Mouse (Mus musculus): ENCODE measurements around the gene Slc25a34.

DNA sequence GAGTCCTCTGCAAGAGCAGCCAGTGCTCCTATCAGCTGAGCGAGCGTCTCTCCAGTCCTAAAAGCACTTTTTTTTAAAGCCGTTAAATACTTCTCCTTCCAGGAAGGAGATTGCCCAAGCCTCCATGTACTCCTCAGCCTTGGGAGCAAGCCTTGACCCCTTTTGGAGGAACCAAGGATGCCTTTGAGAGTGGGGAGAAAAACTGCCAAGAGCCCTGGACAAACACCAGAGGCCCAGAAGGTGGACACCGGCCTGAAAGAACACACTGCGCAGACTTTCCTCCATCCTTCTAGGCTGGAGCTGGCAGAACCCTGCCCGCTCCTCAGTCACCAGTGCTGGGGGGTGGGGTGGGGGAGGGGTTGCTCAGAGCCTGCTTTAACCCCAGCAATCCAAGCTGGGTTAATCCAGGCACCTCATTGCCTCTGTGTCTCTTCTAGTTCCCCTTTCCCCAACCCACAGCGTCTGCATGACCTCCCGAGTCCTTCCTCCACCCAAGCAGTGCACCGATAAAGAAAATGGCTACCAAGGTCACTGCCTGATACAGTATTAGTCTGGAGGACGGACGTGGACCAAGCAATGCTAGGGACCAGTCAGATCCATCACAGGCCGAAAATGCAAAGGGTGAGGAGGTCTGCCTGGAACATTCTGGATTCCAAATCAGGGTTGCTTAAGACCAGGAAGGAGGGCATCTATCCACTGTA lies 32.4 kb upstream of the Slc25a34 start:
- TF ChIP-seq POLR2A (IDR thresholded peaks at IDR 0.05; ENCODE audit: insufficient read length, low read depth) (no peak), TCF3 (IDR thresholded peaks at IDR 0.05; ENCODE audit: insufficient read length, low read depth) (no peak), MYOG (IDR thresholded peaks at IDR 0.05; ENCODE audit: control insufficient read depth in 1 of 3, insufficient read depth in 1 of 3, insufficient read length in 2 of 3, low read depth in 2 of 3) (no peak), TCF12 (IDR thresholded peaks at IDR 0.05; ENCODE audit: insufficient read depth, poor library complexity, severe bottlenecking) (no peak), MYOD1 (IDR thresholded peaks at IDR 0.05; ENCODE audit: control insufficient read depth in 1 of 3, insufficient read length in 2 of 3, low read depth in 2 of 3) (no peak), POLR2AphosphoS2 (IDR thresholded peaks at IDR 0.05; ENCODE audit: insufficient read length, low read depth) (no peak), E2F4 (IDR thresholded peaks at IDR 0.05; ENCODE audit: insufficient read depth) (no peak)

Measured in myocyte (in vitro differentiated cells).